Comparison of ENCODE assay signal across 18 mouse cellular contexts in genomic region chr3:133846301-133846700, GRCm38 (mm10).
DNase-seq lines count a peak whose midpoint lies in the region; TF ChIP-seq lines count a peak whose summit lies in the region.
"Had no signal": no experiment of that assay in that cellular context is flagged by ENCODE, and none has a peak within 500 bp of the region (broad histone marks: within the 10 kb centered on the region; RNA-seq: fewer than 3 reads in every experiment).

No protein-coding gene starts in this region.

- H3K4me1 ChIP-seq in CH12.LX (ENCODE audit: control insufficient read depth in 1 of 2, insufficient read depth in 2 of 2) (no peaks in the 10 kb centered on the region), ES-E14 (ENCODE audit: control insufficient read depth in 2 of 2, insufficient read depth in 2 of 2, low read length in 2 of 2, poor library complexity in 1 of 2) (no peaks in the 10 kb centered on the region)

- H3K27me3 ChIP-seq in CH12.LX (replicated peaks) = no peaks in the 10 kb centered on the region
- H3K27me3 ChIP-seq: Patski had no signal

- H3K4me3 ChIP-seq in CH12.LX (replicated peaks in 1 of 3; ENCODE audit: low read depth in 2 of 3, low read length in 2 of 3, poor library complexity in 1 of 3) (no peak overlapping the region), ES-E14 (ENCODE audit: insufficient read depth in 1 of 2, low read depth in 1 of 2, low read length in 2 of 2, poor library complexity in 1 of 2, severe bottlenecking in 1 of 2) (no peak overlapping the region)
- H3K4me3 ChIP-seq in gastrocnemius, adult 2 months = no peak overlapping the region

- H3K9me3 ChIP-seq in CH12.LX (replicated peaks; ENCODE audit: low read length) = no peaks in the 10 kb centered on the region
- no peaks in the 10 kb centered on the region for H3K9me3 ChIP-seq in ES-E14 (ENCODE audit: control insufficient read depth, insufficient read depth, low read depth, low read length)
- H3K9me3 ChIP-seq: G1E had no signal

- intact Hi-C loops in gastrocnemius, adult 2 months (cut with DNase I) = no loop called here

- dilution Hi-C loops in CH12.LX (cut with MboI; ENCODE audit: extremely low pct_ligation_motif_present, extremely low pct_unique_long_range_greater_than_20kb, low sequenced_read_pairs) = no loop called here

- H3K4me2 ChIP-seq in CH12.LX (ENCODE audit: insufficient read depth, low read depth, poor library complexity, severe bottlenecking) = no peak overlapping the region

- DNase-seq in CH12.LX (ENCODE audit: extremely low read depth) (no peak), ES-E14 (ENCODE audit: low read depth, low spot score) (no peak)
- no peak for DNase-seq in natural killer cell, adult 2 months (ENCODE audit: low spot score in 2 of 2)
- no peak for DNase-seq in gastrocnemius, adult 2 months
- DNase-seq: adrenal gland, adult 2 months; adrenal gland, adult 8-10 months; adrenal gland, postnatal 10 days; adrenal gland, postnatal 14 days; adrenal gland, postnatal 25 days; adrenal gland, postnatal 36 days; B cell, adult 2 months; cerebellum, adult 11 months; cerebellum, adult 11-12 months; cerebellum, adult 18-20 months; cerebellum, adult 2 months; cerebellum, adult 8-10 months had no signal

- TF ChIP-seq CTCF in CH12.LX (conservative IDR thresholded peaks at IDR 0.05 in 1 of 2, IDR thresholded peaks at IDR 0.05 in 1 of 2; ENCODE audit: low read depth in 2 of 2, low read length in 2 of 2) = no peak
- no peak for TF ChIP-seq CTCF in gastrocnemius, adult 2 months (IDR thresholded peaks at IDR 0.05)

- no peaks in the 10 kb centered on the region for H3K79me2 ChIP-seq in CH12.LX (replicated peaks; ENCODE audit: control insufficient read depth, extremely low read depth, insufficient read depth, poor library complexity, severe bottlenecking)

- TF ChIP-seq EP300 in CH12.LX (IDR thresholded peaks at IDR 0.05; ENCODE audit: low read length) = no peak

- TF ChIP-seq POLR2A in CH12.LX (IDR thresholded peaks at IDR 0.05; ENCODE audit: low read depth, low read length) = no peak

- in situ Hi-C loops in CH12.LX (cut with MboI; ENCODE audit: low pct_ligation_motif_present, low pct_unique_long_range_greater_than_20kb, low sequenced_read_pairs) (no loop called here), ES-E14 (cut with MboI; ENCODE audit: low sequenced_read_pairs in 2 of 2, unreplicated experiment in 2 of 2) (no loop called here)

- TF ChIP-seq RAD21 in CH12.LX (IDR thresholded peaks at IDR 0.05; ENCODE audit: low read depth, low read length) = no peak

- no peaks in the 10 kb centered on the region for H3K36me3 ChIP-seq in CH12.LX (replicated peaks in 1 of 2; ENCODE audit: control insufficient read depth in 1 of 2, insufficient read depth in 1 of 2, low read length in 1 of 2)
- no peaks in the 10 kb centered on the region for H3K36me3 ChIP-seq in ES-E14 (ENCODE audit: control insufficient read depth, insufficient read depth, low read length, poor library complexity, severe bottlenecking)
- H3K36me3 ChIP-seq: G1E had no signal

- H3K9ac ChIP-seq in CH12.LX (ENCODE audit: insufficient read depth, low read depth) = no peak overlapping the region
- no peak overlapping the region for H3K9ac ChIP-seq in ES-E14 (ENCODE audit: insufficient read depth, low read depth, low read length, poor library complexity, severe bottlenecking)

- no peak overlapping the region for H3K27ac ChIP-seq in CH12.LX (ENCODE audit: insufficient read depth, low read depth)
- no peak overlapping the region for H3K27ac ChIP-seq in ES-E14 (ENCODE audit: insufficient read depth, low read depth, low read length, poor library complexity, severe bottlenecking)
- no peak overlapping the region for H3K27ac ChIP-seq in gastrocnemius, adult 2 months

TF ChIP-seq in CH12.LX, 34 proteins besides CTCF, POLR2A, EP300 and RAD21:
- TF ChIP-seq MAFK (IDR thresholded peaks at IDR 0.05; ENCODE audit: insufficient replicate concordance, low read length) = no peak
- peak; percentile 51 for TF ChIP-seq ZNF384 (IDR thresholded peaks at IDR 0.05; ENCODE audit: low read depth, low read length)

TF ChIP-seq in ES-E14, 5 proteins besides CTCF, POLR2A, EP300 and RAD21:
- TF ChIP-seq HCFC1 (IDR thresholded peaks at IDR 0.05; ENCODE audit: borderline replicate concordance, insufficient read depth, low read length) (no peak), ZC3H11A (IDR thresholded peaks at IDR 0.05; ENCODE audit: borderline replicate concordance, low read depth, low read length) (no peak), ZNF384 (IDR thresholded peaks at IDR 0.05; ENCODE audit: low read depth, low read length) (peak; percentile 61; the same call in 1 of the 2 replicates), CHD2 (IDR thresholded peaks at IDR 0.05; ENCODE audit: low read depth, low read length) (no peak)
